Comparison of ENCODE assay signal across 32 mouse cellular contexts in genomic region chr8:117850420-117850819, GRCm38 (mm10). TPM values are rescaled to one million over a fixed set of nuclear protein-coding genes. Genes with fewer than 3 reads are reported as not detected.
DNase-seq lines count a peak whose midpoint lies in the region; ATAC-seq and TF ChIP-seq lines count a peak whose summit lies in the region.
"Had no signal": no experiment of that assay in that cellular context is flagged by ENCODE, and none has a peak within 500 bp of the region (broad histone marks: within the 10 kb centered on the region; RNA-seq: fewer than 3 reads in every experiment).

No protein-coding gene starts in this region.

- H3K27me3 ChIP-seq in liver, postnatal 0 days (ENCODE audit: insufficient read depth, low read length) = no peaks in the 10 kb centered on the region; the same call in 1 of the 2 replicates
- H3K27me3 ChIP-seq in liver, embryonic 13.5 days = no peaks in the 10 kb centered on the region
- no peaks in the 10 kb centered on the region for H3K27me3 ChIP-seq in liver, embryonic 16.5 days (ENCODE audit: control insufficient read depth, insufficient read depth, low read depth, low read length)
- H3K27me3 ChIP-seq in heart, adult 2 months (ENCODE audit: control insufficient read depth, insufficient read depth, low read length) = peaks cover 2% of the 10 kb centered on the region; the same call in 1 of the 2 replicates
- H3K27me3 ChIP-seq in midbrain, embryonic 15.5 days (replicated peaks) = no peaks in the 10 kb centered on the region
- H3K27me3 ChIP-seq: CH12.LX; embryonic facial prominence, embryonic 12.5 days; embryonic facial prominence, embryonic 15.5 days; forebrain, embryonic 13.5 days; heart, embryonic 12.5 days; heart, embryonic 15.5 days; hindbrain, embryonic 13.5 days; intestine, embryonic 15.5 days had no signal

- no peak overlapping the region for H3K27ac ChIP-seq in liver, postnatal 0 days (ENCODE audit: low read depth)
- no peak overlapping the region for H3K27ac ChIP-seq in liver, embryonic 13.5 days
- H3K27ac ChIP-seq in liver, embryonic 16.5 days (ENCODE audit: low read length) = no peak overlapping the region
- no peak overlapping the region for H3K27ac ChIP-seq in heart, adult 2 months
- H3K27ac ChIP-seq in midbrain, embryonic 15.5 days = no peak overlapping the region
- H3K27ac ChIP-seq: embryonic facial prominence, embryonic 12.5 days; embryonic facial prominence, embryonic 15.5 days; forebrain, embryonic 10.5 days; forebrain, embryonic 13.5 days; heart, embryonic 15.5 days; hindbrain, embryonic 10.5 days; hindbrain, embryonic 13.5 days; intestine, embryonic 15.5 days had no signal

- no peaks in the 10 kb centered on the region for H3K9me3 ChIP-seq in liver, postnatal 0 days (ENCODE audit: low read length)
- H3K9me3 ChIP-seq in liver, embryonic 13.5 days (replicated peaks) = no peaks in the 10 kb centered on the region
- no peaks in the 10 kb centered on the region for H3K9me3 ChIP-seq in liver, embryonic 16.5 days (replicated peaks; ENCODE audit: control insufficient read depth, low read length)
- no peaks in the 10 kb centered on the region for H3K9me3 ChIP-seq in midbrain, embryonic 15.5 days
- H3K9me3 ChIP-seq: embryonic facial prominence, embryonic 12.5 days; embryonic facial prominence, embryonic 15.5 days; forebrain, embryonic 10.5 days; forebrain, embryonic 13.5 days; heart, embryonic 12.5 days; heart, embryonic 15.5 days; hindbrain, embryonic 10.5 days; hindbrain, embryonic 13.5 days; intestine, embryonic 15.5 days had no signal

- no peak overlapping the region for H3K4me2 ChIP-seq in liver, postnatal 0 days (ENCODE audit: low read depth, low read length)
- peak overlapping the region; percentile 51 for H3K4me2 ChIP-seq in liver, embryonic 13.5 days
- H3K4me2 ChIP-seq in liver, embryonic 16.5 days (ENCODE audit: low read depth, low read length) = peak overlapping the region; percentile 14; the same call in 1 of the 2 replicates
- no peak overlapping the region for H3K4me2 ChIP-seq in midbrain, embryonic 15.5 days
- H3K4me2 ChIP-seq: embryonic facial prominence, embryonic 12.5 days; embryonic facial prominence, embryonic 15.5 days; forebrain, embryonic 13.5 days; heart, embryonic 12.5 days; heart, embryonic 15.5 days; hindbrain, embryonic 13.5 days; intestine, embryonic 15.5 days had no signal

- WGBS in liver, postnatal 0 days (ENCODE audit: insufficient replicate concordance) = 58% methylated on average over 10 of the region's 10 CpGs
- 35% methylated on average over 10 of the region's 10 CpGs for WGBS in liver, embryonic 13.5 days (ENCODE audit: insufficient replicate concordance)
- 28% methylated on average over 10 of the region's 10 CpGs for WGBS in liver, embryonic 16.5 days (ENCODE audit: insufficient replicate concordance)
- WGBS in heart, adult 2 months = 71% methylated on average over 10 of the region's 10 CpGs
- WGBS in midbrain, embryonic 15.5 days = 78% methylated on average over 10 of the region's 10 CpGs

- TF ChIP-seq CTCF in liver, postnatal 0 days (IDR thresholded peaks at IDR 0.05; ENCODE audit: low read depth) = no peak
- no peak for TF ChIP-seq CTCF in heart, adult 2 months (IDR thresholded peaks at IDR 0.05)

- H3K4me3 ChIP-seq in liver, postnatal 0 days (ENCODE audit: low read depth, low read length) = no peak overlapping the region
- no peak overlapping the region for H3K4me3 ChIP-seq in liver, embryonic 13.5 days (replicated peaks)
- no peak overlapping the region for H3K4me3 ChIP-seq in liver, embryonic 16.5 days (ENCODE audit: low read depth, low read length)
- H3K4me3 ChIP-seq in heart, adult 2 months = no peak overlapping the region
- no peak overlapping the region for H3K4me3 ChIP-seq in midbrain, embryonic 15.5 days
- H3K4me3 ChIP-seq: embryonic facial prominence, embryonic 12.5 days; embryonic facial prominence, embryonic 15.5 days; forebrain, embryonic 10.5 days; forebrain, embryonic 13.5 days; heart, embryonic 12.5 days; heart, embryonic 15.5 days; hindbrain, embryonic 10.5 days; hindbrain, embryonic 13.5 days; intestine, embryonic 15.5 days had no signal

- no peak overlapping the region for H3K9ac ChIP-seq in liver, postnatal 0 days (replicated peaks)
- H3K9ac ChIP-seq in liver, embryonic 13.5 days = no peak overlapping the region
- no peak overlapping the region for H3K9ac ChIP-seq in liver, embryonic 16.5 days (ENCODE audit: low read depth, low read length)
- no peak overlapping the region for H3K9ac ChIP-seq in heart, adult 2 months (ENCODE audit: low read depth, low read length)
- H3K9ac ChIP-seq in midbrain, embryonic 15.5 days = no peak overlapping the region
- H3K9ac ChIP-seq: embryonic facial prominence, embryonic 12.5 days; embryonic facial prominence, embryonic 15.5 days; forebrain, embryonic 13.5 days; heart, embryonic 12.5 days; heart, embryonic 15.5 days; hindbrain, embryonic 13.5 days; intestine, embryonic 15.5 days had no signal

- TF ChIP-seq POLR2A in heart, adult 2 months (IDR thresholded peaks at IDR 0.05; ENCODE audit: insufficient read depth, low read depth, low read length) = no peak

- H3K79me2 ChIP-seq in heart, adult 2 months (replicated peaks; ENCODE audit: control insufficient read depth, insufficient read depth, low read length) = no peaks in the 10 kb centered on the region

- no peaks in the 10 kb centered on the region for H3K4me1 ChIP-seq in liver, postnatal 0 days (ENCODE audit: insufficient read depth)
- H3K4me1 ChIP-seq in liver, embryonic 13.5 days (replicated peaks) = peaks cover 44% of the 10 kb centered on the region
- peaks cover 8% of the 10 kb centered on the region for H3K4me1 ChIP-seq in liver, embryonic 16.5 days (ENCODE audit: control insufficient read depth, low read depth, low read length)
- no peaks in the 10 kb centered on the region for H3K4me1 ChIP-seq in heart, adult 2 months (ENCODE audit: control insufficient read depth, insufficient read depth, low read length)
- H3K4me1 ChIP-seq in midbrain, embryonic 15.5 days = no peaks in the 10 kb centered on the region
- H3K4me1 ChIP-seq: embryonic facial prominence, embryonic 12.5 days; embryonic facial prominence, embryonic 15.5 days; forebrain, embryonic 10.5 days; forebrain, embryonic 13.5 days; heart, embryonic 15.5 days; hindbrain, embryonic 10.5 days; hindbrain, embryonic 13.5 days had no signal

- TF ChIP-seq EP300 in liver, postnatal 0 days (IDR thresholded peaks at IDR 0.05; ENCODE audit: low read depth) = no peak
- no peak for TF ChIP-seq EP300 in heart, adult 2 months (IDR thresholded peaks at IDR 0.05; ENCODE audit: insufficient read depth, low read depth, low read length)

- peak; percentile 51 for DNase-seq in liver
- no peak for DNase-seq in liver, postnatal 0 days
- DNase-seq in c-Kit-positive CD71-positive TER-119-positive erythroid progenitor cells, embryonic 14.5 days (ENCODE audit: low spot score) = peak; percentile 15
- DNase-seq in liver, embryonic 13.5 days = peak; percentile 41
- DNase-seq in heart, adult 2 months = no peak
- DNase-seq in lung, postnatal 36 days = no peak
- DNase-seq: adrenal gland, postnatal 10 days; adrenal gland, postnatal 36 days; B cell, adult 2 months; cerebellum, adult 18-20 months; cerebellum, adult 9-10 months; cerebellum, postnatal 14 days; gastrocnemius, postnatal 10 days; gastrocnemius, postnatal 36 days; heart, postnatal 10 days; heart, postnatal 36 days had no signal

- intact Hi-C loops in heart, adult 2 months (cut with DNase I) = no loop called here

- no peak for ATAC-seq in liver, postnatal 0 days
- peak; percentile 65 for ATAC-seq in liver, embryonic 13.5 days (ENCODE audit: low read depth)
- ATAC-seq in liver, embryonic 16.5 days (ENCODE audit: low read depth) = peak; percentile 61
- no peak for ATAC-seq in midbrain, embryonic 15.5 days (replicated peaks)
- ATAC-seq: activated CD4-positive, CD25-positive, alpha-beta regulatory T cell, adult 4 months; forebrain, embryonic 13.5 days; forebrain, embryonic 16.5 days; hindbrain, embryonic 16.5 days; intestine, embryonic 15.5 days had no signal

- H3K36me3 ChIP-seq in liver, postnatal 0 days (replicated peaks; ENCODE audit: insufficient read depth, low read length) = no peaks in the 10 kb centered on the region
- no peaks in the 10 kb centered on the region for H3K36me3 ChIP-seq in liver, embryonic 13.5 days
- no peaks in the 10 kb centered on the region for H3K36me3 ChIP-seq in liver, embryonic 16.5 days (ENCODE audit: control insufficient read depth, insufficient read depth)
- no peaks in the 10 kb centered on the region for H3K36me3 ChIP-seq in heart, adult 2 months (ENCODE audit: control insufficient read depth, insufficient read depth, low read length)
- no peaks in the 10 kb centered on the region for H3K36me3 ChIP-seq in midbrain, embryonic 15.5 days (replicated peaks)
- H3K36me3 ChIP-seq: embryonic facial prominence, embryonic 12.5 days; embryonic facial prominence, embryonic 15.5 days; forebrain, embryonic 10.5 days; G1E; heart, embryonic 12.5 days; heart, embryonic 15.5 days; hindbrain, embryonic 10.5 days; hindbrain, embryonic 13.5 days; intestine, embryonic 15.5 days had no signal

RNA-seq across cellular contexts. Expression of gene Mphosph6, which starts 48.7 kb away (rescaled TPM):
- polyA plus RNA-seq in liver, postnatal 0 days (2015; fragmentation: Nextera tagmentation; extraction: Ambion mirVana) = 17.2 and 18.7 TPM in 2 replicates
- 44.9 and 53.7 TPM in 2 replicates for polyA plus RNA-seq in liver, embryonic 13.5 days (2015; fragmentation: Nextera tagmentation; extraction: Ambion mirVana)
- polyA plus RNA-seq in liver, embryonic 16.5 days (2015; fragmentation: Nextera tagmentation; extraction: Ambion mirVana) = 21.5 and 23.9 TPM in 2 replicates
- 1 to 10 TPM; 8.4 to 8.9 TPM for total RNA-seq in heart, adult 2 months (2021)
- polyA plus RNA-seq in heart, adult 2 months (2012; rRNA removed) = 3.9 and 7.2 TPM in 2 replicates
- 28.8 and 29.8 TPM in 2 replicates for polyA plus RNA-seq in midbrain, embryonic 15.5 days (2015; fragmentation: Nextera tagmentation; extraction: Ambion mirVana)

Comparison
In these comparisons a context has a peak if more than half of its experiments do, and no peak if none do; other contexts are left out.
1. DNase-seq: peak in liver (single experiment), c-Kit-positive CD71-positive TER-119-positive erythroid progenitor cells, embryonic 14.5 days (single experiment) and liver, embryonic 13.5 days (single experiment); none in liver, postnatal 0 days (single experiment), heart, adult 2 months (0 of 2) and lung, postnatal 36 days (single experiment).
2. ATAC-seq: peak in liver, embryonic 13.5 days (single experiment) and liver, embryonic 16.5 days (single experiment); none in liver, postnatal 0 days (single experiment) and midbrain, embryonic 15.5 days (single experiment).
3. H3K4me2 ChIP-seq: peak in liver, embryonic 13.5 days (single experiment) and liver, embryonic 16.5 days (single experiment); none in liver, postnatal 0 days (single experiment) and midbrain, embryonic 15.5 days (single experiment).